Mouse (Mus musculus) adrenal gland, adult 18-20 months (tissue): ENCODE measurements around the gene Dcaf12l1. TPM values are rescaled to one million over a fixed set of nuclear protein-coding genes. Genes with fewer than 3 reads are reported as not detected.
"Not testable (repeated sequence)": the region's sequence is repeated elsewhere in the genome, so short reads cannot be mapped to it uniquely, and the experiment has no call there.

Source experiments
- DNase-seq, 2 experiments: peaks; one replicate each; pipeline ENCODE4 v3.0.0; 2021 to 2022; ENCODE audit warnings: low spot score in 2 of 2
- long read RNA-seq, 2 experiments: library from polyadenylated mRNA; stranded (forward); transcript quantifications; one replicate each; pipeline ENCODE4 v2.0.0; 2021
- total RNA-seq, 2 experiments: library from RNA; stranded (reverse); gene quantifications; 1 replicate in 1 of 2; 2 replicates in 1 of 2; pipeline ENCODE4 v1.2.3; 2021

Gene Dcaf12l1
- 1 to 10 TPM; 3.1 to 4.1 TPM for total RNA-seq
- long read RNA-seq, experiment 1, partial matches to known transcripts, result 0 of 6 reads
- long read RNA-seq, experiment 1, other reads (novel, unspliced or antisense), result 0 of 6 reads
- long read RNA-seq, experiment 2, transcript Dcaf12l1-202 (2 exons, 3,495 nt), result minor isoform, 6 of 20 reads
- long read RNA-seq, experiment 2, transcript Dcaf12l1-201 (2 exons, 3,509 nt), result major isoform, 14 of 20 reads
- long read RNA-seq, experiment 2, partial matches to known transcripts, result 0 of 20 reads
- long read RNA-seq, experiment 2, other reads (novel, unspliced or antisense), result 0 of 20 reads

DNA sequence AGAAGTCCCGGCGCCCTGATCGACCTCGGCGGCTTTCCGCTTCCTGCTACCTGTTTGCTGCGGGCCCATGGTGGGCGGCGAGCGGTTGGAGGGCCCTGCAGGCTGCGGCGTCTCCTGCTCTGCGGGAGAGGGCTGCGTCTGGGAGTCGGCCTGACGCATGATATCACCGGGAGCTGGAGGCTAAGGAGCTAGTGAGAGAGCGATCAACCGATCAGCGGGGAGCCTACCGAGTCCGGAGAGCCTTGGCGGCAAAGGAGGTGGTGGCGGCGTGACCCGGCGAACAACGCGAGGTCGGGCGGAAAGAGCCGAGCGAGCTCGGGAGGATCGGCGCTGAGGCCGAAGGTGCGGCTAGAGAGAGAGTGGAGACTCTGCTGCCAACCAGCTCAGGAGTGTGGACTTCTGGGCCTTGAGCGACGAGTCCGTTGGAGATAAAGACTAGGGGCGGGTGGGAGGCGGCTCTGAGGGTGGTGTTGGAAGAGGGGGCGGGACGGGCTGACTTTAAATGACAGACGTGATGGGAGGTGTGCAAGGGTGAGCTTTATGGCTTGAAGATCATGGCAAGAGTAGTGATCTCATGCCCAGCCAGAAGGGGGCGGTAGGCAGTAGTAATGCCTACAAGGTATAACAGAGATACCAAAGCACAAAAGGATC lies at the start of gene Dcaf12l1:
Dcaf12l1 (minus strand) TSS at position 437 of the 651 bp plus-strand sequence.
- DNase-seq, result peak; percentile 22 to 32

DNA sequence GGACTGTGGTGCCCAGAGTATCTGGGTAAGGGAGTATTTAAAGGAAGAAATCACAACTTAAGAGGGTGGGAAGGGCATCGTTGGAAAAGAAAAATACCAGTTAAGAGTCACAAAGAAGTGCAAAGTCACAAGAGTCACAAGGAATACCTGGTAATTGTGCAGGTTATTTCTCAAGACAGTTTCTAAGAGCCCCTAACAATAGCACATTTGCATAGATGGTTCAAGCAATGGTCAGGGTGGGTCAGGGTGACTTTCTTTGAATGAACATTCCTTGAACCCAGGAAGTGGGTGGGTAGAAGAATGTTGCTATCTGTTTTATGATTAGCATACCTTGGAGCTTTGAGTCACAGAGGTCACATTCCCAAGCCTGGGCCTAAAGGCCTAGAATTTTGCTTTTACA lies 19.4 kb upstream of the Dcaf12l1 start:
- DNase-seq, result not testable (repeated sequence)

DNA sequence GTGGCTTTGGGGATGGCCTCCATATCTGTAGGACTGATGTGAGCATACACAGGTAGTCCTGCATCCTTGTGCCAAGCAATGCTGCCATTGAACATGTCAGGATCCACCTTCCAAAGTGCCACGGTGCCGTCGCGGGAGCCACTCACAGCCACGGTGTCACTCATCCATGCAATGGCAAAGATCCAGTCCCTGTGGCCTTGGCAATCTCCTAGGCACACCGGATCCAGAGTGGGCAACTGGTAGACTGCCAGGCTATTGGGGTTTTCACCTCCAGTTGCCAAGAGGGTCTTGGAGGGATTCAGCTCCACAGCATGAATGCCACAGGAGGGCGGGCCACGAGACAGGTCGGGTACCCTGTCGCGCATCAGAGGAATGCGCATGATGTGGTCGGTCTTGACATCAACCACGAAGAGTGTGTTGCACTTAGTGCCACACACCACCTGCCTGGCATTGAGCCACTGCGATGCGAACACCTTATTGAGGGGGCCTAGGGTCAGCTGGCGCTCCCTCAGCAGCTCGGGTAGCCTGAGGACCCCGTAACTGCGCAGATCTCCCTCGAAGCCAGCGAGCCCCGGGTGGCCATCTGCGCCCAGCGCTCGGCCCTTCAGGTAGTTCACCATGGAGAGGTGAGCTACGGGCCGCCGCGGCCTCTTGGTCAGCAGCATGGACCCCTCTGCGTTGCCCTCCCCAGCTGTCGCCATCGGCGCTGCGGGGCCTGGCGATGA lies 799 bp downstream of the Dcaf12l1 start:
- DNase-seq, result no peak
